ENCODE assay signal across 13 mouse cellular contexts in genomic region chr5:115165351-115165750, GRCm38 (mm10). TPM values are rescaled to one million over a fixed set of nuclear protein-coding genes. Genes with fewer than 3 reads are reported as not detected.
DNase-seq lines count a peak whose midpoint lies in the region; ATAC-seq and TF ChIP-seq lines count a peak whose summit lies in the region.
"Had no signal": no experiment of that assay in that cellular context is flagged by ENCODE, and none has a peak within 500 bp of the region (broad histone marks: within the 10 kb centered on the region; RNA-seq: fewer than 3 reads in every experiment).

No protein-coding gene starts in this region.

- DNase-seq in cerebellum, adult 2 months: no peak
- no peak for DNase-seq in layer of hippocampus, adult 2 months (ENCODE audit: low spot score in 2 of 2)
- DNase-seq in layer of hippocampus, adult 11-12 months (ENCODE audit: low spot score): no peak
- no peak for DNase-seq in thymus, adult 2 months
- no peak for DNase-seq in thymus, postnatal 25 days
- DNase-seq in splenic B cell, adult 2 months (ENCODE audit: low read depth, low spot score): peak; percentile 31
- DNase-seq in urinary bladder, adult 2 months (ENCODE audit: low spot score): no peak
- DNase-seq: gastrocnemius, postnatal 10 days; heart, postnatal 14 days had no signal

- WGBS in cerebellum, adult 2 months: 58% methylated on average over 9 of the region's 9 CpGs
- 89% methylated on average over 9 of the region's 9 CpGs for WGBS in thymus, adult 2 months

- H3K36me3 ChIP-seq in thymus, adult 2 months (ENCODE audit: control insufficient read depth, insufficient read depth, low read length): no peaks in the 10 kb centered on the region
- H3K36me3 ChIP-seq in splenic B cell, adult 2 months (ENCODE audit: control insufficient read depth, insufficient read depth, low read length, poor library complexity, severe bottlenecking): no peaks in the 10 kb centered on the region
- H3K36me3 ChIP-seq: kidney, embryonic 15.5 days; neural tube, embryonic 15.5 days had no signal

- no peak for ATAC-seq in cerebellum, adult (ENCODE audit: insufficient number of reproducible peaks, low FRiP score, low TSS enrichment)

- H3K27me3 ChIP-seq in cerebellum, adult 2 months (ENCODE audit: control insufficient read depth, insufficient read depth, low read length): no peaks in the 10 kb centered on the region
- H3K27me3 ChIP-seq in thymus, adult 2 months (ENCODE audit: control insufficient read depth, insufficient read depth, low read length): no peaks in the 10 kb centered on the region
- no peaks in the 10 kb centered on the region for H3K27me3 ChIP-seq in splenic B cell, adult 2 months (ENCODE audit: control insufficient read depth, insufficient read depth, low read length, poor library complexity, severe bottlenecking)
- H3K27me3 ChIP-seq: kidney, embryonic 15.5 days; neural tube, embryonic 15.5 days had no signal

- peak; percentile 47; the same call in 1 of the 2 replicates for TF ChIP-seq CTCF in cerebellum, adult 2 months (IDR thresholded peaks at IDR 0.05; ENCODE audit: borderline replicate concordance, insufficient read depth, low read depth, low read length)
- peak; percentile 72 for TF ChIP-seq CTCF in layer of hippocampus, adult 2 months (conservative IDR thresholded peaks at IDR 0.05)
- TF ChIP-seq CTCF in thymus, adult 2 months (IDR thresholded peaks at IDR 0.05; ENCODE audit: borderline replicate concordance, control insufficient read depth, extremely low read depth, insufficient read depth, low read length, poor library complexity): 0 out of 2 replicates have a peak, but pooled peaks have one; percentile 40

- no peak overlapping the region for H3K4me3 ChIP-seq in cerebellum, adult 2 months (replicated peaks; ENCODE audit: insufficient read depth, low read depth, low read length)
- no peak overlapping the region for H3K4me3 ChIP-seq in layer of hippocampus, adult 2 months
- no peak overlapping the region for H3K4me3 ChIP-seq in thymus, adult 2 months (ENCODE audit: control insufficient read depth, insufficient read depth, low read length)
- H3K4me3 ChIP-seq: kidney, embryonic 15.5 days; neural tube, embryonic 15.5 days had no signal

- peaks cover 18% of the 10 kb centered on the region for H3K4me1 ChIP-seq in cerebellum, adult 2 months (ENCODE audit: control insufficient read depth, insufficient read depth, low read length)
- H3K4me1 ChIP-seq in thymus, adult 2 months (replicated peaks; ENCODE audit: control insufficient read depth, insufficient read depth, low read length): peaks cover 32% of the 10 kb centered on the region

- TF ChIP-seq POLR2A in cerebellum, adult 2 months (IDR thresholded peaks at IDR 0.05; ENCODE audit: borderline replicate concordance, insufficient read depth, low read length): no peak
- TF ChIP-seq POLR2A in thymus, adult 2 months (IDR thresholded peaks at IDR 0.05; ENCODE audit: control insufficient read depth, extremely low read depth, insufficient read depth, low read length, poor library complexity): no peak

- no peak overlapping the region for H3K27ac ChIP-seq in cerebellum, adult 2 months (ENCODE audit: insufficient read depth, low read length)
- no peak overlapping the region for H3K27ac ChIP-seq in layer of hippocampus, adult 2 months
- H3K27ac ChIP-seq in thymus, adult 2 months (ENCODE audit: control insufficient read depth, insufficient read depth, low read length): no peak overlapping the region

RNA-seq across cellular contexts. Expression of gene Mlec, which starts 7.4 kb away (rescaled TPM):
- polyA plus RNA-seq in cerebellum, adult 2 months (2012; rRNA removed): 66.0 and 80.2 TPM in 2 replicates
- total RNA-seq in layer of hippocampus, adult 2 months (2021): 10 to 100 TPM; 75.7 to 84.7 TPM
- polyA plus RNA-seq in thymus, adult 2 months (2012; rRNA removed): 95.0 and 98.5 TPM in 2 replicates
- polyA plus RNA-seq in urinary bladder, adult 2 months (2012; rRNA removed): 82.1 and 95.2 TPM in 2 replicates

RNA-seq across cellular contexts. Expression of gene Cabp1, which starts 28.8 kb away (rescaled TPM):
- polyA plus RNA-seq in cerebellum, adult 2 months (2012; rRNA removed): 278 and 294 TPM in 2 replicates
- total RNA-seq in layer of hippocampus, adult 2 months (2021): 100 to 1,000 TPM; 124 to 129 TPM
- 0.50 and 0.58 TPM in 2 replicates for polyA plus RNA-seq in thymus, adult 2 months (2012; rRNA removed)
- polyA plus RNA-seq in urinary bladder, adult 2 months (2012; rRNA removed): 3.6 and 3.9 TPM in 2 replicates
- total RNA-seq: megakaryocyte progenitor cell, adult 5-6 weeks had no signal

RNA-seq across cellular contexts. Expression of gene Unc119b, which starts 30.6 kb away (rescaled TPM):
- polyA plus RNA-seq in cerebellum, adult 2 months (2012; rRNA removed): 34.0 and 36.1 TPM in 2 replicates
- 10 to 100 TPM; 25.9 to 28.0 TPM for total RNA-seq in layer of hippocampus, adult 2 months (2021)
- 67.3 and 68.6 TPM in 2 replicates for polyA plus RNA-seq in thymus, adult 2 months (2012; rRNA removed)
- polyA plus RNA-seq in urinary bladder, adult 2 months (2012; rRNA removed): 24.0 and 27.4 TPM in 2 replicates

RNA-seq across cellular contexts. Expression of gene Acads, which starts 46.2 kb away (rescaled TPM):
- polyA plus RNA-seq in cerebellum, adult 2 months (2012; rRNA removed): 14.9 and 16.1 TPM in 2 replicates
- 1 to 10 TPM; 6.5 to 7.3 TPM for total RNA-seq in layer of hippocampus, adult 2 months (2021)
- 99.6 and 101 TPM in 2 replicates for polyA plus RNA-seq in thymus, adult 2 months (2012; rRNA removed)
- polyA plus RNA-seq in urinary bladder, adult 2 months (2012; rRNA removed): 54.0 and 60.2 TPM in 2 replicates

Comparison
In these comparisons a context has a peak if more than half of its experiments do, and no peak if none do; other contexts are left out.
1. RNA of gene Cabp1, which starts 28.8 kb away (polyA plus RNA-seq): 278 to 294 TPM in cerebellum, adult 2 months; 3.6 to 3.9 TPM in urinary bladder, adult 2 months and 0.50 to 0.58 TPM in thymus, adult 2 months; every median in the first group is over 10 times any median in the second.
2. Peak in every context shown above with its lines, with median percentiles within 50 percentile points of each other: CTCF ChIP-seq.